8 mouse cellular contexts compared by ENCODE assay signal in genomic region chr12:14315780-14316179, GRCm38 (mm10).
DNase-seq lines count a peak whose midpoint lies in the region; ATAC-seq and TF ChIP-seq lines count a peak whose summit lies in the region.

No protein-coding gene starts in this region.

- no peaks in the 10 kb centered on the region for H3K4me1 ChIP-seq in neural tube, embryonic 15.5 days
- H3K4me1 ChIP-seq in heart, embryonic 16.5 days (ENCODE audit: control insufficient read depth, insufficient read depth, low read length), result no peaks in the 10 kb centered on the region
- H3K4me1 ChIP-seq in lung, adult 2 months (ENCODE audit: control insufficient read depth, insufficient read depth, low read length), result no peaks in the 10 kb centered on the region

- DNase-seq in embryo, embryonic 10.5 days (ENCODE audit: low spot score), result peak; percentile 15
- no peak for DNase-seq in embryo, embryonic 9.5 days (ENCODE audit: extremely low spot score)
- DNase-seq in neural tube, embryonic 10.5 days (ENCODE audit: extremely low spot score, low spot score), result no peak
- DNase-seq in lung, adult 2 months, result peak; percentile 14
- no peak for DNase-seq in T-cell, adult 2 months (ENCODE audit: low spot score)
- DNase-seq in liver, result no peak

- no peak for TF ChIP-seq POLR2A in lung, adult 2 months (IDR thresholded peaks at IDR 0.05; ENCODE audit: borderline replicate concordance, extremely low read depth, low read depth, low read length)

- H3K27ac ChIP-seq in neural tube, embryonic 15.5 days (replicated peaks), result no peak overlapping the region
- no peak overlapping the region for H3K27ac ChIP-seq in heart, embryonic 16.5 days (ENCODE audit: low read length)

- no peak overlapping the region for H3K4me2 ChIP-seq in neural tube, embryonic 15.5 days
- no peak overlapping the region for H3K4me2 ChIP-seq in heart, embryonic 16.5 days (ENCODE audit: low read depth, low read length)

- no peaks in the 10 kb centered on the region for H3K9me3 ChIP-seq in neural tube, embryonic 15.5 days (replicated peaks)
- no peaks in the 10 kb centered on the region for H3K9me3 ChIP-seq in heart, embryonic 16.5 days (replicated peaks; ENCODE audit: control insufficient read depth, low read length)

- ATAC-seq in neural tube, embryonic 15.5 days (ENCODE audit: low FRiP score), result 0 out of 2 replicates have a peak, but pooled peaks have one; percentile 21
- ATAC-seq in heart, embryonic 16.5 days (replicated peaks; ENCODE audit: extremely low read depth, insufficient read depth, low FRiP score), result peak; percentile 69

- H3K9ac ChIP-seq in neural tube, embryonic 15.5 days (replicated peaks), result no peak overlapping the region
- H3K9ac ChIP-seq in heart, embryonic 16.5 days (ENCODE audit: low read length), result no peak overlapping the region

- H3K27me3 ChIP-seq in neural tube, embryonic 15.5 days (replicated peaks), result no peaks in the 10 kb centered on the region
- H3K27me3 ChIP-seq in heart, embryonic 16.5 days (ENCODE audit: control insufficient read depth, insufficient read depth, low read length), result no peaks in the 10 kb centered on the region

- no peaks in the 10 kb centered on the region for H3K36me3 ChIP-seq in neural tube, embryonic 15.5 days
- no peaks in the 10 kb centered on the region for H3K36me3 ChIP-seq in heart, embryonic 16.5 days (ENCODE audit: control insufficient read depth, insufficient read depth)

- H3K4me3 ChIP-seq in neural tube, embryonic 15.5 days (replicated peaks), result no peak overlapping the region
- H3K4me3 ChIP-seq in heart, embryonic 16.5 days (ENCODE audit: low read length), result no peak overlapping the region
- H3K4me3 ChIP-seq in lung, adult 2 months (replicated peaks; ENCODE audit: extremely low read depth, low read depth, low read length), result no peak overlapping the region

- 62% methylated on average over 5 of the region's 5 CpGs for WGBS in neural tube, embryonic 15.5 days
- 23% methylated on average over 5 of the region's 5 CpGs for WGBS in heart, embryonic 16.5 days
- WGBS in lung, adult 2 months, result 26% methylated on average over 5 of the region's 5 CpGs

- no peak for TF ChIP-seq CTCF in lung, adult 2 months (IDR thresholded peaks at IDR 0.05; ENCODE audit: insufficient read depth, low read length)

Comparison
In these comparisons a context has a peak if more than half of its experiments do, and no peak if none do; other contexts are left out.
1. DNase-seq: peak in embryo, embryonic 10.5 days (single experiment) and lung, adult 2 months (single experiment); none in embryo, embryonic 9.5 days (single experiment), neural tube, embryonic 10.5 days (single experiment), T-cell, adult 2 months (single experiment) and liver (single experiment).